Mouse (Mus musculus) olfactory bulb, adult 2 months (tissue): ENCODE measurements around the gene Vars.

ENCODE experiments used
- CTCF ChIP-seq: fragments of 200-500 bp; IDR thresholded peaks from 2 replicates; pipeline ENCODE4 v1.5.1; 2012; ENCODE audit warnings: low read depth, mild to moderate bottlenecking, low read length, moderate library complexity; ENCODE audit not compliant: insufficient read depth
- POLR2A ChIP-seq: fragments of 200-500 bp; IDR thresholded peaks from 2 replicates; pipeline ENCODE4 v1.6.1; 2012; ENCODE audit warnings: mild to moderate bottlenecking, low read depth, low read length, moderate library complexity; ENCODE audit not compliant: insufficient read depth

GRCm38 (mm10) chr17:34998526-34999430 is 2.0 kb upstream of the Vars start:
- no peak for TF ChIP-seq CTCF
- TF ChIP-seq POLR2A = no peak
